Mouse (Mus musculus) kidney, adult 2 months (tissue): ENCODE results near the gene Slc35a3.

Experiments
- CTCF ChIP-seq: fragments of 200-500 bp; conservative IDR thresholded peaks from 2 replicates; pipeline ENCODE4 v1.5.1; 2011; ENCODE audit warnings: low read depth, mild to moderate bottlenecking, control low read depth, low read length, moderate library complexity, mixed read lengths; ENCODE audit not compliant: insufficient read depth, insufficient read length
- POLR2A ChIP-seq: fragments of 200-500 bp; IDR thresholded peaks from one replicate; pipeline ENCODE4 v1.6.1; 2011; ENCODE audit warnings: low read depth, low read length, control low read depth

DNA sequence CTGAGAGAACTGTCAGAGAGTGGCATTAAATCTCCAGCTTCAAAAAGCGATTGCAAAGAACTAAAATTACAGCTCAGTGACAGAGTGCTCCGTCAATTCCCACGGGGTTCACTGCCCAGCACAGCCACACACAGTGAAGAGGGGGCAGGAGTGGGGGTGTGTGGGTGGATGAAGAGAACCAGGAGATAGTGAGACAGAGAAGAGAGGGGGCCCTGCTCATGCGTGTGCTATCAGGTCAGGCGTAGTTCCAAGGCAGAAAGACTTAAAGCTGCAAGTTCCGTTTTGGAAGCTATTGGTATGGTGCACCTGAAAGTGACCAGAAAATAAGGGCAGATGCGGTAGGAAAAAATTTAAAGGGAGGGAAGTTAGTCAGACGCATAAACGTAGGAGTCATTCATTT, 1.7 kb downstream of the Slc35a3 start:
- TF ChIP-seq POLR2A (no peak), CTCF (no peak)
